Mouse (Mus musculus): ENCODE measurements at regions not wholly inside any gene's neighbourhood (a gene's known extent, or its start where the extent isn't known, plus 50 kb on each side); places are given as distances from the start of the nearest gene placed in this dataset.

DNA sequence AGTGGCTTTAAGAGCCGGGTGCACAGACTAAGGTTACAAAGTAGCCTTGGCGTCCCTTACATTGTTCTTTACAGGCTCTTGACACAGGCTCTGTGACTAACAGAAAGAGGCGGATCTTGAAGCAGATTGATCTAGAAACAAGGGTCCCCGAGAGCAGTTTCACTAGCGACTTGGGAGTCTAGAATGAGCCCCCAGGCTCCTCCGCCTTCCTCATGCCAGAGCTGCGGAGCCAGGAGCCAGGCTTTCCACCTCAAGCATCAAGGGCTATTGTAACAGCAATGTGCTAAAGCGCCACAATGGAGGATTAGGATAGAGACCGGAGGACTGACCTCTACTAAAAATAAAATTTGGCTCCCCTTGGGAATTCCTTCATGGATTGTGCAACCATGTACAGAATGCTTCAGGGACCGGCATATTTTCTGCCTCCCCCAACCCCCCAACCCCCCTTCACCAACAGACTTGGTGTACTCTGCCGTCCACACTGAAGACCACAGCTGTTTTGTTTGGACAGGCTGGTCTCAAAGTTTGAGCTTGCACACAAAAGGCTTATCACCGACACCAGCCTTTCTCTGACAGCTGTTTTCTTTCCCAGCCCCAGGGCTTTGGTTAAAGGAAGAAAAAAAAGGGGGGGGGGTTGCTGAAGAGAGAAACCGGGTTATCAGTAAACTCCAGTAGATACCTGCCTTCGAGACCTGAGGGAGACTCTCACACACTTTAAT is 60.2 kb upstream of the Gm10295 start:
- no peak for TF ChIP-seq CTCF (IDR thresholded peaks at IDR 0.05; ENCODE audit: insufficient read depth, low read depth, low read length)
- TF ChIP-seq POLR2A (IDR thresholded peaks at IDR 0.05; ENCODE audit: insufficient read depth, low read depth, low read length): no peak

Data from olfactory bulb, adult 2 months (tissue).